Mouse (Mus musculus) midbrain, embryonic 10.5 days (tissue): ENCODE results near the gene Myo1a. TPM values are rescaled to one million over a fixed set of nuclear protein-coding genes. Genes with fewer than 3 reads are reported as not detected.
"Not testable (repeated sequence)": the region's sequence is repeated elsewhere in the genome, so short reads cannot be mapped to it uniquely, and the experiment has no call there.

Experiments
- DNase-seq: peaks from one replicate; pipeline ENCODE4 v3.0.0-alpha.2; 2017; ENCODE audit warnings: low spot score
- H3K27ac ChIP-seq: fragments of 300-500 bp; sonication (generic); replicated peaks from 2 replicates; pipeline ENCODE4 v1.5.1; 2016; ENCODE audit warnings: mild to moderate bottlenecking
- H3K27me3 ChIP-seq: fragments of 300-500 bp; sonication (generic); 2 replicates; pipeline ENCODE4 v1.6.1; 2016; ENCODE audit warnings: low read depth, mild to moderate bottlenecking; ENCODE audit not compliant: poor library complexity, severe bottlenecking
- H3K36me3 ChIP-seq: fragments of 300-500 bp; sonication (generic); 2 replicates; pipeline ENCODE4 v1.6.1; 2016; ENCODE audit warnings: mild to moderate bottlenecking, moderate library complexity
- H3K4me1 ChIP-seq: fragments of 300-500 bp; sonication (generic); 2 replicates; pipeline ENCODE4 v1.6.1; 2016
- H3K4me3 ChIP-seq: fragments of 300-500 bp; sonication (generic); 2 replicates; pipeline ENCODE4 v1.5.1; 2016; ENCODE audit warnings: mild to moderate bottlenecking, moderate library complexity
- H3K9me3 ChIP-seq: fragments of 300-500 bp; sonication (generic); replicated peaks from 2 replicates; pipeline ENCODE4 v1.6.1; 2016; ENCODE audit warnings: mild to moderate bottlenecking
- WGBS: fragments of 180-500 bp; shearing (Covaris S2); methylation state at CpG from one replicate; pipeline ENCODE4 v1.1.7; 2016; 5-methylcytosine and 5-hydroxymethylcytosine counted together
- polyA plus RNA-seq: library from polyadenylated mRNA; unstranded; fragments of >200 nt; fragmentation: Nextera tagmentation; extraction: Ambion mirVana; gene quantifications from 2 replicates; pipeline ENCODE4 v1.2.1, GENCODE M21; 2016

Myo1a gene
- polyA plus RNA-seq, result 0.41 and 0.69 TPM in 2 replicates

- no peak for DNase-seq
- no peaks in the 10 kb centered on the region for H3K4me1 ChIP-seq
- no peak within 1 kb of the TSS for H3K4me3 ChIP-seq
- no peaks in the 10 kb centered on the region for H3K27me3 ChIP-seq
- no peak within 1 kb of the TSS for H3K27ac ChIP-seq
- 68% methylated on average over 2 of the region's 2 CpGs for WGBS
- H3K36me3 ChIP-seq, result peaks cover 8% of the 10 kb centered on the region; the same call in 1 of the 2 replicates
- no peaks in the 10 kb centered on the region for H3K9me3 ChIP-seq
Observed at GRCm38 (mm10) chr10:127704766-127705220, at the start of gene Myo1a. TSS of gene Myo1a (plus strand) at chr10:127705170.

GRCm38 (mm10) chr10:127657617-127658016, 47.4 kb upstream of the Myo1a start:
- H3K9me3 ChIP-seq, H3K27ac ChIP-seq, DNase-seq, H3K4me3 ChIP-seq, H3K36me3 ChIP-seq: not testable (repeated sequence)
- Histone ChIP-seq H3K27me3 (peaks cover 59% of the 10 kb centered on the region), H3K4me1 (peaks cover 32% of the 10 kb centered on the region)
- 48% methylated on average over 6 of the region's 6 CpGs for WGBS

- Histone ChIP-seq H3K4me1 (peaks cover 32% of the 10 kb centered on the region), H3K27me3 (peaks cover 64% of the 10 kb centered on the region), H3K4me3 (no peak overlapping the region), H3K27ac (no peak overlapping the region), H3K9me3 (no peaks in the 10 kb centered on the region), H3K36me3 (no peaks in the 10 kb centered on the region)
- 21% methylated on average over 6 of the region's 6 CpGs for whole genome bisulfite sequencing
- DNase-seq, result no peak
Observed at GRCm38 (mm10) chr10:127658076-127658475, 46.9 kb upstream of the Myo1a start.

DNA sequence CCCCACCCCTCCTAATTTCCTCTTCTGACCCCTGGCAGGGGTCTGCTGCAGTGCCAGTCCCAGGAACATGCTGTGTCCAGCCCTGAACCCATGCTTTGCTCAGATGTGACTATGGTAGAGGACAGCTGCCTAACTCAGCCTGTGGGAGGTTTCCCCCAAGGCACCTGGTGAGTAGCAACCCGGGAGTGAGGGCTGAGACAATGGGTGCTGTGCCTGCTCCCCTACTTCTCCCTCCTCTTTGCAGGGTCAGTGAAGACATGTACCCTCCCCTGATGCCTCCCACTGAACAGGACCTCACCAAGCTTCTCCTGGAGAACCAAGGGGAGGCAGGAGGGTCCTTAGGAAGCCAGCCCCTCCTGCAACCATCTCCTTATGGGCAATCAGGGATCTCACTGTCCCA, 45.4 kb upstream of the Myo1a start:
- Histone ChIP-seq H3K36me3 (no peaks in the 10 kb centered on the region), H3K4me3 (no peak overlapping the region), H3K27me3 (peaks cover 78% of the 10 kb centered on the region), H3K4me1 (peaks cover 34% of the 10 kb centered on the region), H3K9me3 (no peaks in the 10 kb centered on the region), H3K27ac (no peak overlapping the region)
- WGBS, result 75% methylated on average over 1 of the region's 1 CpGs
- DNase-seq, result no peak

- Histone ChIP-seq H3K27me3 (peaks cover 97% of the 10 kb centered on the region), H3K4me3 (peak overlapping the region; percentile 37), H3K36me3 (no peaks in the 10 kb centered on the region), H3K27ac (no peak overlapping the region), H3K9me3 (no peaks in the 10 kb centered on the region), H3K4me1 (peaks cover 52% of the 10 kb centered on the region)
- no peak for DNase-seq
- WGBS, result 13% methylated on average over 14 of the region's 14 CpGs
Observed at GRCm38 (mm10) chr10:127661291-127661914, 43.6 kb upstream of the Myo1a start.

GRCm38 (mm10) chr10:127661915-127662663, 42.9 kb upstream of the Myo1a start:
- no peaks in the 10 kb centered on the region for H3K36me3 ChIP-seq
- peak overlapping the region; percentile 37 for H3K4me3 ChIP-seq
- peaks cover 100% of the 10 kb centered on the region for H3K27me3 ChIP-seq
- DNase-seq, result peak; percentile 41
- WGBS, result 2% methylated on average over 16 of the region's 16 CpGs
- H3K27ac ChIP-seq, result peak overlapping the region; percentile 28; the same call in 1 of the 2 replicates
- no peaks in the 10 kb centered on the region for H3K9me3 ChIP-seq
- H3K4me1 ChIP-seq, result peaks cover 59% of the 10 kb centered on the region

- Histone ChIP-seq H3K27ac (no peak overlapping the region), H3K4me3 (peak overlapping the region; percentile 37), H3K4me1 (peaks cover 66% of the 10 kb centered on the region), H3K27me3 (peaks cover 100% of the 10 kb centered on the region), H3K36me3 (no peaks in the 10 kb centered on the region), H3K9me3 (no peaks in the 10 kb centered on the region)
- WGBS, result 10% methylated on average over 19 of the region's 19 CpGs
- DNase-seq, result peak; percentile 41
Observed at GRCm38 (mm10) chr10:127662666-127663253, 42.2 kb upstream of the Myo1a start.

DNA sequence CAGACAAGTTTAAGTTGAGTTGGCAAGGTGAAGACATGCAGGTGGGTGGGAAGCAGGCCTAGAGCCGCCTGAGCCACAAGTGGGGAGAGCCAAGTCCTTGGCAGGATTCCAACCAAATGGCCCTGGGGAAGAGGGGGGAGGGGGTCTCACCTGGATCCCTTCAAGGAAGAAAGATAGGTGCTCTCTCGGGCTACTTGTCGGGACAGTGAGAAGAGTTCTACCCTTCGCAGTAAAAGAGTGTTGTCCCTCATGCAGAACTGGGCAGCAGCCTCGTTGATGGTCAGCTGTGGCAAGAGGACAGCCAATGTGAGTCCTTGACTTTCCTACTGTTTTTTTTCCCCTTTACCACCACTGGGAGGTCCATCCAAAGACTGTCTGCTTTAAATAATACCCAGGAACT, 41.4 kb upstream of the Myo1a start:
- Histone ChIP-seq H3K4me1 (peaks cover 68% of the 10 kb centered on the region), H3K9me3 (no peaks in the 10 kb centered on the region), H3K36me3 (no peaks in the 10 kb centered on the region), H3K4me3 (no peak overlapping the region), H3K27me3 (peaks cover 100% of the 10 kb centered on the region), H3K27ac (no peak overlapping the region)
- DNase-seq, result no peak
- 21% methylated on average over 5 of the region's 5 CpGs for WGBS

GRCm38 (mm10) chr10:127664166-127664565, 40.8 kb upstream of the Myo1a start:
- DNase-seq, result no peak
- Histone ChIP-seq H3K9me3 (no peaks in the 10 kb centered on the region), H3K27me3 (peaks cover 100% of the 10 kb centered on the region), H3K4me1 (peaks cover 74% of the 10 kb centered on the region), H3K27ac (no peak overlapping the region), H3K36me3 (no peaks in the 10 kb centered on the region), H3K4me3 (peak overlapping the region; percentile 23)
- WGBS, result 14% methylated on average over 16 of the region's 16 CpGs

DNA sequence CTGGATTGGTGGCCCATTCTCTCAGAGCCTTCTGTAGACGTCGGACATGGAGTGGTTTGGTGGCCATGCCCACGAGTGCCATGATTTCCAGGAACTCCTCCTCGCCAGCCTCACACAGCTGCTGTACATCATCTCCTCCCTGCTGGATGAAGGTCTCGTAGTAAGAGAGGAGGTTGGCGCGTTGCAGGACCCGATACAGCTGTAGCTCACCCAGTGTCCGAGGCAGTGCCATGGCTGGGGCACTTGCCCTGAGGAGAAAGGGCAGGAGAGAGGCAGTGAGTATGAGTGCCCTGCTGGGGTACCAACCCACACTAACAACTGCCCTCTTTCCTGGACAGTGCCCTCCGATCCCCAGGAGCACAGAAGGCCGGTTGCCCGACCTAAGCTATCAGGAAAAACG, 40.1 kb upstream of the Myo1a start:
- H3K4me1 ChIP-seq, result peaks cover 75% of the 10 kb centered on the region
- H3K27me3 ChIP-seq, result peaks cover 100% of the 10 kb centered on the region
- H3K36me3 ChIP-seq, result no peaks in the 10 kb centered on the region
- DNase-seq, result no peak
- no peak overlapping the region for H3K27ac ChIP-seq
- H3K4me3 ChIP-seq, result peak overlapping the region; percentile 75; the same call in 1 of the 2 replicates
- H3K9me3 ChIP-seq, result no peaks in the 10 kb centered on the region
- 15% methylated on average over 13 of the region's 13 CpGs for WGBS

DNA sequence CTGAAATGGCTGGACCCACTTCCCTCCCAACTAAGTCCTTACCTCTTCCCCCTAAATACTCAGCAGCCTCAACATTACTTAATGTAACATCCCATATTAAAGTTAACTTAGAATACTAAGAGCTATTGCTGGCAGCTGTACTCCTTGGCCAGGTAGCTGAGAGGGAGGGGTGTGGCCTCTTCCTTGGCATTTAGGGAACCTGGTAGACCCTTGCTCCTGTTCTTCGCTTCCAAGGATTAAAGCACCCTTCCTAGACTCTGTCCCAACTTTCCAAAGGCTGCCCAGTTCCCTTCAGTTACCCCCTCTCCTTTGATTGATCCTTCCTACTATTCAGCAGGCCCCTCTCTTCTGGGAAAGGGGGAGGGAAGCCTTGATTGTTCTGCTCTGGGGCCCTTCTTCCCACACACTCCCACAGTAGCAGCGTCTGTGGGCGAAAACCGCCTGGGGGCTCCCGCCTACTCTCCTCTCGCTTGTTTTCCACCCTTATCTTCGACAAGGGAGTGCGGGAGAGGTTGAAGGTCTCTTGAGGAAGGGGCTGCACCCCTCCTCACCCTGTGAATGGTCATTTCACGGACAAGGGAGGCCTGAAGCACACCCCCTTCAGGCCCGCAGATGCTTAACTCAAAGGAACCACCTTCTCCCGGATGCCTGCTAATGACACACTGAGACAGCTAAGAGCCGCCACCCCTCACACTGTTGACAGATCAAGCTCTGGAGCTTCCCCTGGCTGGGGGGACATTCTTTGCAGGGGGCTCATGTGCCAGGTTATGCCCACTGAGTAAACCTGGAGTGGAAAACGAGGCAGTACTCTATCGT, 39.4 kb upstream of the Myo1a start:
- H3K4me1 ChIP-seq, result peaks cover 75% of the 10 kb centered on the region
- no peaks in the 10 kb centered on the region for H3K36me3 ChIP-seq
- peak; percentile 44 for DNase-seq
- peaks cover 93% of the 10 kb centered on the region for H3K27me3 ChIP-seq
- H3K9me3 ChIP-seq, result no peaks in the 10 kb centered on the region
- peak overlapping the region; percentile 82; the same call in 1 of the 2 replicates for H3K27ac ChIP-seq
- peak overlapping the region; percentile 75 for H3K4me3 ChIP-seq
- 3% methylated on average over 14 of the region's 14 CpGs for WGBS
